Mouse (Mus musculus) lung, postnatal 0 days (tissue): Measurements from ENCODE around the gene Psmb10. TPM values are rescaled to one million over a fixed set of nuclear protein-coding genes. Genes with fewer than 3 reads are reported as not detected.

Source experiments
- ATAC-seq: fragments of 200-750 bp; cut with Nextera tagmentation; 2 replicates; pipeline ENCODE4 v1.8.0; 2017; ENCODE audit warnings: moderate library complexity
- DNase-seq: peaks from one replicate; pipeline ENCODE4 v3.0.0-alpha.2; 2016; ENCODE audit warnings: low spot score
- H3K27ac ChIP-seq: fragments of 300-500 bp; sonication (generic); 2 replicates; pipeline ENCODE4 v1.5.1; 2014; ENCODE audit warnings: antibody characterized with exemption, mild to moderate bottlenecking, low read length, mixed read lengths
- H3K27me3 ChIP-seq: fragments of 300-500 bp; sonication (generic); replicated peaks from 2 replicates; pipeline ENCODE4 v1.6.1; 2014; ENCODE audit warnings: low read length, mixed read lengths; ENCODE audit not compliant: insufficient read depth
- H3K36me3 ChIP-seq: fragments of 300-500 bp; sonication (generic); 2 replicates; pipeline ENCODE4 v1.6.1; 2014; ENCODE audit warnings: low read length, mixed read lengths; ENCODE audit not compliant: insufficient read depth
- H3K4me1 ChIP-seq: fragments of 300-500 bp; sonication (generic); 2 replicates; pipeline ENCODE4 v1.6.1; 2014; ENCODE audit warnings: antibody characterized with exemption, low read depth, low read length, mixed read lengths; ENCODE audit not compliant: insufficient read depth
- H3K4me2 ChIP-seq: fragments of 300-500 bp; sonication (generic); replicated peaks from 2 replicates; pipeline ENCODE4 v1.6.1; 2014; ENCODE audit warnings: low read depth, mild to moderate bottlenecking, low read length, moderate library complexity, mixed read lengths
- H3K4me3 ChIP-seq: fragments of 300-500 bp; sonication (generic); 2 replicates; pipeline ENCODE4 v1.5.1; 2014; ENCODE audit warnings: low read depth, low read length
- H3K9ac ChIP-seq: fragments of 300-500 bp; sonication (generic); replicated peaks from 2 replicates; pipeline ENCODE4 v1.6.1; 2014; ENCODE audit warnings: low read depth, mild to moderate bottlenecking
- H3K9me3 ChIP-seq: fragments of 300-500 bp; sonication (generic); 2 replicates; pipeline ENCODE4 v1.6.1; 2016; ENCODE audit warnings: low read length, mixed read lengths
- CTCF ChIP-seq: IDR thresholded peaks from 2 replicates; pipeline ENCODE4 v1.5.1; 2016; ENCODE audit warnings: antibody characterized with exemption, mild to moderate bottlenecking
- EP300 ChIP-seq: IDR thresholded peaks from 2 replicates; pipeline ENCODE4 v1.6.1; 2016; ENCODE audit warnings: antibody characterized with exemption, mild to moderate bottlenecking, control low read depth
- WGBS: fragments of 180-500 bp; shearing (Covaris S2); extraction: QIAGEN DNeasy Blood & Tissue Kit; methylation state at CpG from one replicate; pipeline ENCODE4 v1.1.7; 2014; 5-methylcytosine and 5-hydroxymethylcytosine counted together
- polyA plus RNA-seq: library from polyadenylated mRNA; unstranded; fragments of >200 nt; fragmentation: Nextera tagmentation; extraction: Ambion mirVana; gene quantifications from 2 replicates; pipeline ENCODE4 v1.2.1, GENCODE M21; 2015

Gene Psmb10
- polyA plus RNA-seq, 1 experiment from 2014 or later: 77.2 TPM

GRCm38 (mm10) chr8:105961101-105961500, 22.9 kb upstream of the Psmb10 start:
- TF ChIP-seq CTCF (no peak), EP300 (no peak)
- H3K27ac ChIP-seq: no peak overlapping the region
- DNase-seq: no peak
- 79% methylated on average over 14 of the region's 14 CpGs for WGBS
- no peak overlapping the region for H3K4me2 ChIP-seq
- H3K9ac ChIP-seq: no peak overlapping the region
- no peaks in the 10 kb centered on the region for H3K27me3 ChIP-seq
- H3K36me3 ChIP-seq: no peaks in the 10 kb centered on the region
- peaks cover 5% of the 10 kb centered on the region; the same call in 1 of the 2 replicates for H3K4me1 ChIP-seq
- no peak for ATAC-seq
- no peak overlapping the region for H3K4me3 ChIP-seq
- H3K9me3 ChIP-seq: no peaks in the 10 kb centered on the region

GRCm38 (mm10) chr8:105959350-105959749, 21.1 kb upstream of the Psmb10 start:
- no peaks in the 10 kb centered on the region for H3K9me3 ChIP-seq
- peaks cover 5% of the 10 kb centered on the region; the same call in 1 of the 2 replicates for H3K36me3 ChIP-seq
- H3K9ac ChIP-seq: no peak overlapping the region
- ATAC-seq (peak; percentile 57; the same call in 1 of the 2 replicates), DNase-seq (peak; percentile 42)
- no peaks in the 10 kb centered on the region for H3K27me3 ChIP-seq
- no peak overlapping the region for H3K27ac ChIP-seq
- H3K4me3 ChIP-seq: no peak overlapping the region
- H3K4me1 ChIP-seq: no peaks in the 10 kb centered on the region; the same call in 1 of the 2 replicates
- TF ChIP-seq CTCF (no peak), EP300 (no peak)
- WGBS: 61% methylated on average over 7 of the region's 7 CpGs
- no peak overlapping the region for H3K4me2 ChIP-seq

DNA sequence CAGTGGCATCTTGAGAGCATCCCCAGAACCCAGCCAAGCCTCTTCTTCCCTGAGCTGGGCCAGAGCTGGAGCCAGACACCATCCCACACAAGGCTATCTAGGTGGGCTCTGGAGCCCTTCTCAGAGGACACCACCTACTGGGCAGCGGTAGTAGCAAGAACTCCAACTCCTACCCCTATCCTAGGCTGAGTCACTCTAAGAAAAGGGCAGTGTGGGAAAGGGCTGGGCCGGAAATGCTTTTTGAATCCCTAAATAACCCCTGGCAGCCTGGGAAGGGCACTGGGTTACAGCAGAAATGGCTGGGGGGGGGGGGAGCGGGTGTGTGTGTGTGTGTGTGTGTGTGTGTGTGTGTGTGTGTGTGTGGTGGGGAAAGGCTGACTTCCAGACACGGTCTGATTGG, 19.6 kb upstream of the Psmb10 start:
- TF ChIP-seq CTCF (peak; percentile 47), EP300 (no peak)
- Histone ChIP-seq H3K27me3 (no peaks in the 10 kb centered on the region), H3K4me3 (no peak overlapping the region), H3K4me1 (no peaks in the 10 kb centered on the region), H3K36me3 (peaks cover 5% of the 10 kb centered on the region; the same call in 1 of the 2 replicates), H3K9ac (no peak overlapping the region), H3K9me3 (no peaks in the 10 kb centered on the region), H3K27ac (no peak overlapping the region), H3K4me2 (no peak overlapping the region)
- DNase-seq: peak; percentile 27
- peak; percentile 75 for ATAC-seq
- WGBS: 43% methylated on average over 3 of the region's 4 CpGs

DNA sequence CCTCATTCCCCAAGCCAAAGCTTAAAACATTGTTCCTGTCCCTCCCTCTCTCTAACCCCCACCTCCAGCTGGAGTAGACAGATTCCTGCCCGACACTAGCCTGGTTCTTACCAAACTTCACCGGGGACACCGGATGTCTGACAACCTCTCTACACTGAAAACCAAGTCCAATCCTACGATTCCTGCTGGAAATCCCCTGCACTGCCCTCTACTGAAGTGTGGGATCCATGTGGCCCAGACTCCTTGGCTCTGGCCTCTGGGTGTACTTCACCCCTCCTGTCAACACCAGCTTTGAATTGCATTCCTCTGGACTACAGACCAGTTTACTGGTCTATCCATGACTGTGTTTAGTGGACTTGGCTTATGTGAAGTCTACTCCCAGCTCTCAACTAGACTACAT, 18.3 kb upstream of the Psmb10 start:
- no peak for TF ChIP-seq CTCF
- Histone ChIP-seq H3K27me3 (no peaks in the 10 kb centered on the region), H3K9ac (no peak overlapping the region), H3K4me3 (no peak overlapping the region), H3K4me2 (no peak overlapping the region), H3K4me1 (no peaks in the 10 kb centered on the region), H3K9me3 (no peaks in the 10 kb centered on the region), H3K36me3 (peaks cover 8% of the 10 kb centered on the region; the same call in 1 of the 2 replicates), H3K27ac (no peak overlapping the region)
- no peak for DNase-seq
- WGBS: 85% methylated on average over 4 of the region's 4 CpGs
- no peak for ATAC-seq

- no peak for DNase-seq
- no peaks in the 10 kb centered on the region for H3K9me3 ChIP-seq
- H3K4me2 ChIP-seq: no peak overlapping the region
- no peaks in the 10 kb centered on the region for H3K4me1 ChIP-seq
- H3K4me3 ChIP-seq: no peak overlapping the region
- no peaks in the 10 kb centered on the region for H3K27me3 ChIP-seq
- WGBS: 21% methylated on average over 7 of the region's 7 CpGs
- H3K36me3 ChIP-seq: peaks cover 32% of the 10 kb centered on the region; the same call in 1 of the 2 replicates
- no peak for TF ChIP-seq EP300
- no peak for TF ChIP-seq CTCF
- H3K27ac ChIP-seq: no peak overlapping the region
- no peak overlapping the region for H3K9ac ChIP-seq
- ATAC-seq: peak; percentile 53
These were observed 12.9 kb upstream of the Psmb10 start for GRCm38 (mm10) chr8:105951057-105951659.

DNA sequence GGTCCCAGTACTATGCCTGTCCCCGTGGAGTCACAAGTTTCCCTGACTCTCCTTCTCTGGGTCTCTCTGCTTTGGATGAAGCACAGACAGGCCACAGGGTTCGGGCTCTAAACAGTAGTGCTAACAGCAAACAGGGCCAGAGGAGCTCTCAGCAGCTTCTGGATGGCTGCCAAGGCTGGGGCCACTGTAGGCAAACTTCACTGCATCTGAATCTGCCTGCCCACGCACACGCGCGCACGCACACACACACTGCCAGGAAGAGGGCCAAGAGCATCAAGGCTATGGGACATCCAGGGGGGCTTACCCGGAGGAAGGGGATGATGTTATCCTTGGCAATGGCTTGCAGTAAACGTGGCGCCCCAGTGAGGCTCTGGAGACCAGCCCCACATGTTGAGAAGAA, 11.1 kb upstream of the Psmb10 start:
- peak; percentile 46 for ATAC-seq
- H3K4me3 ChIP-seq: no peak overlapping the region
- peaks cover 35% of the 10 kb centered on the region; the same call in 1 of the 2 replicates for H3K36me3 ChIP-seq
- H3K4me2 ChIP-seq: no peak overlapping the region
- H3K27me3 ChIP-seq: no peaks in the 10 kb centered on the region
- no peaks in the 10 kb centered on the region for H3K4me1 ChIP-seq
- peak; percentile 28 for DNase-seq
- no peak overlapping the region for H3K9ac ChIP-seq
- H3K9me3 ChIP-seq: no peaks in the 10 kb centered on the region
- no peak overlapping the region for H3K27ac ChIP-seq
- no peak for TF ChIP-seq CTCF
- 33% methylated on average over 10 of the region's 10 CpGs for WGBS
